Mouse (Mus musculus): ENCODE measurements around the gene Mlx. TPM values are rescaled to one million over a fixed set of nuclear protein-coding genes. Genes with fewer than 3 reads are reported as not detected.

Gene Mlx
- total and polyA plus RNA-seq, 2 experiments from 2014 or later = 61.3 to 64.1 TPM

- Histone ChIP-seq H3K4me3 (ENCODE audit: low read depth, low read length) (no peak overlapping the region), H3K27me3 (ENCODE audit: insufficient read depth, low read length) (no peaks in the 10 kb centered on the region), H3K36me3 (ENCODE audit: insufficient read depth, low read length) (peaks cover 85% of the 10 kb centered on the region), H3K4me1 (ENCODE audit: insufficient read depth, low read length) (no peaks in the 10 kb centered on the region), H3K4me2 (ENCODE audit: low read depth, low read length, poor library complexity, severe bottlenecking) (no peak overlapping the region), H3K27ac (ENCODE audit: low read depth, low read length) (no peak overlapping the region), H3K9me3 (ENCODE audit: low read length) (no peaks in the 10 kb centered on the region), H3K9ac (replicated peaks; ENCODE audit: low read length, poor library complexity, severe bottlenecking) (no peak overlapping the region)
- ATAC-seq (ENCODE audit: low FRiP score) (no peak), DNase-seq (ENCODE audit: low spot score) (peak; percentile 82)
- TF ChIP-seq CTCF (IDR thresholded peaks at IDR 0.05) = peak; percentile 82
- WGBS = 35% methylated on average over 5 of the region's 5 CpGs
Observed at GRCm38 (mm10) chr11:101057860-101058259, 29.2 kb upstream of the Mlx start.

GRCm38 (mm10) chr11:101058726-101059125, 28.4 kb upstream of the Mlx start:
- Histone ChIP-seq H3K27me3 (ENCODE audit: insufficient read depth, low read length) (no peaks in the 10 kb centered on the region), H3K4me3 (ENCODE audit: low read depth, low read length) (no peak overlapping the region), H3K9me3 (ENCODE audit: low read length) (no peaks in the 10 kb centered on the region), H3K4me2 (ENCODE audit: low read depth, low read length, poor library complexity, severe bottlenecking) (no peak overlapping the region), H3K4me1 (ENCODE audit: insufficient read depth, low read length) (no peaks in the 10 kb centered on the region), H3K36me3 (ENCODE audit: insufficient read depth, low read length) (peaks cover 85% of the 10 kb centered on the region), H3K27ac (ENCODE audit: low read depth, low read length) (no peak overlapping the region), H3K9ac (replicated peaks; ENCODE audit: low read length, poor library complexity, severe bottlenecking) (no peak overlapping the region)
- no peak for TF ChIP-seq CTCF (IDR thresholded peaks at IDR 0.05)
- DNase-seq (ENCODE audit: low spot score) (no peak), ATAC-seq (ENCODE audit: low FRiP score) (no peak)
- 84% methylated on average over 5 of the region's 5 CpGs for WGBS

GRCm38 (mm10) chr11:101059473-101059872, 27.6 kb upstream of the Mlx start:
- no peak overlapping the region for H3K4me3 ChIP-seq (ENCODE audit: low read depth, low read length)
- H3K9ac ChIP-seq (replicated peaks; ENCODE audit: low read length, poor library complexity, severe bottlenecking) = no peak overlapping the region

GRCm38 (mm10) chr11:101060126-101060525, 27.0 kb upstream of the Mlx start:
- WGBS = 67% methylated on average over 8 of the region's 8 CpGs
- H3K36me3 ChIP-seq (ENCODE audit: insufficient read depth, low read length) = peaks cover 78% of the 10 kb centered on the region
- DNase-seq (ENCODE audit: low spot score) (no peak), ATAC-seq (ENCODE audit: low FRiP score) (no peak)
- TF ChIP-seq CTCF (IDR thresholded peaks at IDR 0.05) = no peak
- H3K9me3 ChIP-seq (ENCODE audit: low read length) = no peaks in the 10 kb centered on the region
- no peaks in the 10 kb centered on the region for H3K27me3 ChIP-seq (ENCODE audit: insufficient read depth, low read length)
- 0 out of 2 replicates have a peak overlapping the region, but pooled peaks have one; percentile 19 for H3K9ac ChIP-seq (replicated peaks; ENCODE audit: low read length, poor library complexity, severe bottlenecking)
- H3K4me2 ChIP-seq (ENCODE audit: low read depth, low read length, poor library complexity, severe bottlenecking) = no peak overlapping the region
- peak overlapping the region; percentile 57; the same call in 1 of the 2 replicates for H3K27ac ChIP-seq (ENCODE audit: low read depth, low read length)
- no peak overlapping the region for H3K4me3 ChIP-seq (ENCODE audit: low read depth, low read length)
- no peaks in the 10 kb centered on the region for H3K4me1 ChIP-seq (ENCODE audit: insufficient read depth, low read length)

More at GRCm38 (mm10) chr11:101059473-101059872, 27.6 kb upstream of the Mlx start:
- 70% methylated on average over 10 of the region's 10 CpGs for WGBS
- ATAC-seq (ENCODE audit: low FRiP score) (no peak), DNase-seq (ENCODE audit: low spot score) (no peak)
- Histone ChIP-seq H3K4me1 (ENCODE audit: insufficient read depth, low read length) (no peaks in the 10 kb centered on the region), H3K27me3 (ENCODE audit: insufficient read depth, low read length) (no peaks in the 10 kb centered on the region), H3K27ac (ENCODE audit: low read depth, low read length) (peak overlapping the region; percentile 57), H3K4me2 (ENCODE audit: low read depth, low read length, poor library complexity, severe bottlenecking) (no peak overlapping the region), H3K36me3 (ENCODE audit: insufficient read depth, low read length) (peaks cover 82% of the 10 kb centered on the region), H3K9me3 (ENCODE audit: low read length) (no peaks in the 10 kb centered on the region)
- TF ChIP-seq CTCF (IDR thresholded peaks at IDR 0.05) = no peak

- no peak for ATAC-seq (ENCODE audit: low FRiP score)
- Histone ChIP-seq H3K36me3 (ENCODE audit: insufficient read depth, low read length) (peaks cover 71% of the 10 kb centered on the region), H3K9me3 (ENCODE audit: low read length) (no peaks in the 10 kb centered on the region), H3K27me3 (ENCODE audit: insufficient read depth, low read length) (no peaks in the 10 kb centered on the region), H3K9ac (replicated peaks; ENCODE audit: low read length, poor library complexity, severe bottlenecking) (no peak overlapping the region), H3K27ac (ENCODE audit: low read depth, low read length) (no peak overlapping the region), H3K4me1 (ENCODE audit: insufficient read depth, low read length) (no peaks in the 10 kb centered on the region), H3K4me2 (ENCODE audit: low read depth, low read length, poor library complexity, severe bottlenecking) (no peak overlapping the region), H3K4me3 (ENCODE audit: low read depth, low read length) (no peak overlapping the region)
- no peak for TF ChIP-seq CTCF (IDR thresholded peaks at IDR 0.05)
- no peak for DNase-seq (ENCODE audit: low spot score)
- WGBS = 95% methylated on average over 5 of the region's 5 CpGs
Observed at GRCm38 (mm10) chr11:101061049-101061448, 26.0 kb upstream of the Mlx start.

GRCm38 (mm10) chr11:101062165-101062884, 24.8 kb upstream of the Mlx start:
- peaks cover 59% of the 10 kb centered on the region for H3K36me3 ChIP-seq (ENCODE audit: insufficient read depth, low read length)
- H3K4me2 ChIP-seq (ENCODE audit: low read depth, low read length, poor library complexity, severe bottlenecking) = no peak overlapping the region
- no peak for TF ChIP-seq CTCF (IDR thresholded peaks at IDR 0.05)
- 73% methylated on average over 12 of the region's 12 CpGs for WGBS
- ATAC-seq (ENCODE audit: low FRiP score) = no peak
- no peak overlapping the region for H3K9ac ChIP-seq (replicated peaks; ENCODE audit: low read length, poor library complexity, severe bottlenecking)
- H3K27me3 ChIP-seq (ENCODE audit: insufficient read depth, low read length) = no peaks in the 10 kb centered on the region
- H3K4me3 ChIP-seq (ENCODE audit: low read depth, low read length) = no peak overlapping the region
- no peak for DNase-seq (ENCODE audit: low spot score)
- H3K27ac ChIP-seq (ENCODE audit: low read depth, low read length) = no peak overlapping the region
- H3K9me3 ChIP-seq (ENCODE audit: low read length) = no peaks in the 10 kb centered on the region
- no peaks in the 10 kb centered on the region for H3K4me1 ChIP-seq (ENCODE audit: insufficient read depth, low read length)

Measured in midbrain, postnatal 0 days (tissue).